ENCODE assay signal across 10 mouse cellular contexts in genomic region chr17:68836655-68837012, GRCm38 (mm10). TPM values are rescaled to one million over a fixed set of nuclear protein-coding genes. Genes with fewer than 3 reads are reported as not detected.
DNase-seq lines count a peak whose midpoint lies in the region; ATAC-seq and TF ChIP-seq lines count a peak whose summit lies in the region.
"Had no signal": no experiment of that assay in that cellular context is flagged by ENCODE, and none has a peak within 500 bp of the region (broad histone marks: within the 10 kb centered on the region; RNA-seq: fewer than 3 reads in every experiment).

No protein-coding gene starts in this region.

- peaks cover 79% of the 10 kb centered on the region for H3K27me3 ChIP-seq in heart, postnatal 0 days (ENCODE audit: control insufficient read depth, insufficient read depth, low read length)
- peaks cover 81% of the 10 kb centered on the region for H3K27me3 ChIP-seq in embryonic facial prominence, embryonic 10.5 days (replicated peaks; ENCODE audit: low read depth, poor library complexity, severe bottlenecking)
- peaks cover 21% of the 10 kb centered on the region for H3K27me3 ChIP-seq in hindbrain, embryonic 14.5 days (ENCODE audit: control insufficient read depth, insufficient read depth, low read length)
- H3K27me3 ChIP-seq in midbrain, embryonic 15.5 days (replicated peaks): 0 out of 2 replicates have a peak, but pooled peaks cover 7% of the 10 kb centered on the region

- no peak for TF ChIP-seq EP300 in heart, postnatal 0 days (IDR thresholded peaks at IDR 0.05; ENCODE audit: low read depth)

- no peak for DNase-seq in heart, postnatal 0 days (ENCODE audit: low spot score)
- DNase-seq in heart, postnatal 25 days (ENCODE audit: low spot score): no peak
- DNase-seq in embryonic facial prominence, embryonic 10.5 days (ENCODE audit: low spot score): no peak
- DNase-seq in hindbrain, embryonic 14.5 days (ENCODE audit: low spot score): no peak
- DNase-seq in urinary bladder, adult 2 months (ENCODE audit: low spot score): no peak
- no peak for DNase-seq in cerebellum, postnatal 36 days
- DNase-seq in thymus, postnatal 0 days (ENCODE audit: low spot score): no peak
- DNase-seq: spleen, adult 18-20 months had no signal

- no peak overlapping the region for H3K9ac ChIP-seq in heart, postnatal 0 days (replicated peaks; ENCODE audit: low read depth, low read length)
- peak overlapping the region; percentile 68 for H3K9ac ChIP-seq in hindbrain, embryonic 14.5 days
- H3K9ac ChIP-seq in midbrain, embryonic 15.5 days: peak overlapping the region; percentile 73

- H3K9me3 ChIP-seq in heart, postnatal 0 days (replicated peaks; ENCODE audit: control insufficient read depth, low read length): no peaks in the 10 kb centered on the region
- H3K9me3 ChIP-seq in embryonic facial prominence, embryonic 10.5 days: no peaks in the 10 kb centered on the region
- H3K9me3 ChIP-seq in hindbrain, embryonic 14.5 days (ENCODE audit: control insufficient read depth, low read length): no peaks in the 10 kb centered on the region
- H3K9me3 ChIP-seq in midbrain, embryonic 15.5 days: no peaks in the 10 kb centered on the region

- WGBS in heart, postnatal 0 days: 1% methylated on average over 10 of the region's 15 CpGs
- 0% methylated on average over 15 of the region's 15 CpGs for WGBS in embryonic facial prominence, embryonic 10.5 days
- 0% methylated on average over 13 of the region's 15 CpGs for WGBS in hindbrain, embryonic 14.5 days
- under 1% methylated on average over 15 of the region's 15 CpGs for WGBS in midbrain, embryonic 15.5 days

- ATAC-seq in heart, postnatal 0 days (ENCODE audit: insufficient read depth, low read depth): no peak
- ATAC-seq in hindbrain, embryonic 14.5 days (ENCODE audit: low FRiP score): peak; percentile 64
- peak; percentile 73 for ATAC-seq in midbrain, embryonic 15.5 days (replicated peaks)

- H3K36me3 ChIP-seq in heart, postnatal 0 days (replicated peaks; ENCODE audit: control insufficient read depth, insufficient read depth, low read length): no peaks in the 10 kb centered on the region
- H3K36me3 ChIP-seq in embryonic facial prominence, embryonic 10.5 days (replicated peaks): no peaks in the 10 kb centered on the region
- H3K36me3 ChIP-seq in hindbrain, embryonic 14.5 days (replicated peaks; ENCODE audit: control insufficient read depth, insufficient read depth): no peaks in the 10 kb centered on the region
- H3K36me3 ChIP-seq in midbrain, embryonic 15.5 days (replicated peaks): no peaks in the 10 kb centered on the region

- peak overlapping the region; percentile 67 for H3K4me2 ChIP-seq in heart, postnatal 0 days (ENCODE audit: low read depth, low read length)
- peak overlapping the region; percentile 99 for H3K4me2 ChIP-seq in hindbrain, embryonic 14.5 days (replicated peaks)
- H3K4me2 ChIP-seq in midbrain, embryonic 15.5 days: peak overlapping the region; percentile 84

- peaks cover 15% of the 10 kb centered on the region; the same call in 1 of the 2 replicates for H3K4me1 ChIP-seq in heart, postnatal 0 days (ENCODE audit: control insufficient read depth, insufficient read depth)
- peaks cover 43% of the 10 kb centered on the region for H3K4me1 ChIP-seq in embryonic facial prominence, embryonic 10.5 days
- peaks cover 17% of the 10 kb centered on the region for H3K4me1 ChIP-seq in hindbrain, embryonic 14.5 days (replicated peaks; ENCODE audit: control insufficient read depth, insufficient read depth, low read length)
- peaks cover 26% of the 10 kb centered on the region for H3K4me1 ChIP-seq in midbrain, embryonic 15.5 days

- intact Hi-C loops in heart, postnatal 25 days (cut with DNase I): no loop called here

- H3K27ac ChIP-seq in heart, postnatal 0 days (ENCODE audit: low read depth): no peak overlapping the region
- H3K27ac ChIP-seq in embryonic facial prominence, embryonic 10.5 days (replicated peaks): peak overlapping the region; percentile 80
- no peak overlapping the region for H3K27ac ChIP-seq in hindbrain, embryonic 14.5 days
- H3K27ac ChIP-seq in midbrain, embryonic 15.5 days: peak overlapping the region; percentile 71

- H3K4me3 ChIP-seq in heart, postnatal 0 days (ENCODE audit: low read depth, low read length): peak overlapping the region; percentile 51
- H3K4me3 ChIP-seq in embryonic facial prominence, embryonic 10.5 days: peak overlapping the region; percentile 70
- peak overlapping the region; percentile 64 for H3K4me3 ChIP-seq in hindbrain, embryonic 14.5 days (replicated peaks; ENCODE audit: low read length)
- H3K4me3 ChIP-seq in midbrain, embryonic 15.5 days: peak overlapping the region; percentile 86

- no peak for TF ChIP-seq CTCF in heart, postnatal 0 days (IDR thresholded peaks at IDR 0.05; ENCODE audit: low read depth)

RNA-seq across cellular contexts. Expression of gene Tmem200c, which starts 10.2 kb away (rescaled TPM):
- 0.19 TPM in 1 of 2 replicates, not detected in the other for total RNA-seq in heart, postnatal 0 days (2014; rRNA removed; ENCODE audit: low replicate concordance)
- polyA plus RNA-seq in heart, postnatal 0 days (2015; fragmentation: Nextera tagmentation; extraction: Ambion mirVana): not detected in 2 replicates
- total RNA-seq in heart, postnatal 25 days (2021): not detected
- polyA plus RNA-seq in embryonic facial prominence, embryonic 10.5 days (2016; fragmentation: Nextera tagmentation; extraction: Ambion mirVana): 1.5 and 1.6 TPM in 2 replicates
- 2.9 and 4.6 TPM in 2 replicates for polyA plus RNA-seq in hindbrain, embryonic 14.5 days (2014; fragmentation: Nextera tagmentation; extraction: Ambion mirVana)
- polyA plus RNA-seq in midbrain, embryonic 15.5 days (2015; fragmentation: Nextera tagmentation; extraction: Ambion mirVana): 3.2 and 4.2 TPM in 2 replicates
- 3.2 and 4.5 TPM in 2 replicates for polyA plus RNA-seq in urinary bladder, adult 2 months (2012; rRNA removed)
- not detected in 2 replicates for polyA plus RNA-seq in thymus, postnatal 0 days (2015; fragmentation: Nextera tagmentation; extraction: Ambion mirVana)
- total RNA-seq: heart, postnatal 36 days had no signal

Comparison
In these comparisons a context has a peak if more than half of its experiments do, and no peak if none do; other contexts are left out.
1. H3K27ac ChIP-seq: peak in embryonic facial prominence, embryonic 10.5 days (single experiment) and midbrain, embryonic 15.5 days (single experiment); none in heart, postnatal 0 days (single experiment) and hindbrain, embryonic 14.5 days (single experiment).
2. Peak in every context shown above with its lines, with median percentiles within 50 percentile points of each other: H3K4me2 ChIP-seq and H3K4me3 ChIP-seq.